Mouse (Mus musculus): Measurements from ENCODE around the gene Arrdc2. TPM values are rescaled to one million over a fixed set of nuclear protein-coding genes. Genes with fewer than 3 reads are reported as not detected.

Arrdc2 gene
- polyA plus RNA-seq, 1 experiment from 2014 or later: 5.1 TPM

GRCm38 (mm10) chr8:70795370-70795769 is 44.1 kb downstream of the Arrdc2 start:
- peaks cover 15% of the 10 kb centered on the region for H3K4me1 ChIP-seq (ENCODE audit: control insufficient read depth, insufficient read depth, low read length)

GRCm38 (mm10) chr8:70794215-70794614 is 45.3 kb downstream of the Arrdc2 start:
- H3K9me3 ChIP-seq (replicated peaks; ENCODE audit: control insufficient read depth, low read length): no peaks in the 10 kb centered on the region
- H3K9ac ChIP-seq (replicated peaks; ENCODE audit: low read length): no peak overlapping the region
- H3K27ac ChIP-seq (replicated peaks; ENCODE audit: low read depth, low read length): no peak overlapping the region
- no peak for DNase-seq (ENCODE audit: low spot score)
- ATAC-seq (replicated peaks; ENCODE audit: insufficient number of reproducible peaks, low FRiP score, low TSS enrichment, low read depth): no peak
- no peak overlapping the region for H3K4me2 ChIP-seq (ENCODE audit: low read depth, low read length)
- WGBS: 86% methylated on average over 2 of the region's 2 CpGs
- no peaks in the 10 kb centered on the region for H3K36me3 ChIP-seq (replicated peaks; ENCODE audit: control insufficient read depth, insufficient read depth, low read depth, low read length)
- H3K4me1 ChIP-seq (ENCODE audit: control insufficient read depth, insufficient read depth, low read length): peaks cover 15% of the 10 kb centered on the region
- H3K27me3 ChIP-seq (ENCODE audit: control insufficient read depth, insufficient read depth, low read length): peaks cover 14% of the 10 kb centered on the region
- no peak overlapping the region for H3K4me3 ChIP-seq (ENCODE audit: low read depth, low read length)

More at GRCm38 (mm10) chr8:70795370-70795769, 44.1 kb downstream of the Arrdc2 start:
- Histone ChIP-seq H3K4me3 (ENCODE audit: low read depth, low read length) (no peak overlapping the region), H3K9ac (replicated peaks; ENCODE audit: low read length) (no peak overlapping the region), H3K4me2 (ENCODE audit: low read depth, low read length) (no peak overlapping the region), H3K27me3 (ENCODE audit: control insufficient read depth, insufficient read depth, low read length) (peaks cover 23% of the 10 kb centered on the region), H3K36me3 (replicated peaks; ENCODE audit: control insufficient read depth, insufficient read depth, low read depth, low read length) (no peaks in the 10 kb centered on the region), H3K9me3 (replicated peaks; ENCODE audit: control insufficient read depth, low read length) (no peaks in the 10 kb centered on the region), H3K27ac (replicated peaks; ENCODE audit: low read depth, low read length) (no peak overlapping the region)
- DNase-seq (ENCODE audit: low spot score) (no peak), ATAC-seq (replicated peaks; ENCODE audit: insufficient number of reproducible peaks, low FRiP score, low TSS enrichment, low read depth) (no peak)
- WGBS: 84% methylated on average over 2 of the region's 2 CpGs

- no peak for DNase-seq (ENCODE audit: low spot score)
- under 1% methylated on average over 20 of the region's 20 CpGs for WGBS
- no peaks in the 10 kb centered on the region for H3K36me3 ChIP-seq (replicated peaks; ENCODE audit: control insufficient read depth, insufficient read depth, low read depth, low read length)
- H3K9me3 ChIP-seq (replicated peaks; ENCODE audit: control insufficient read depth, low read length): no peaks in the 10 kb centered on the region
- peak overlapping the region; percentile 68 for H3K4me3 ChIP-seq (ENCODE audit: low read depth, low read length)
- H3K4me2 ChIP-seq (ENCODE audit: low read depth, low read length): peak overlapping the region; percentile 91
- no peaks in the 10 kb centered on the region for H3K27me3 ChIP-seq (ENCODE audit: control insufficient read depth, insufficient read depth, low read length)
- H3K4me1 ChIP-seq (ENCODE audit: control insufficient read depth, insufficient read depth, low read length): peaks cover 19% of the 10 kb centered on the region
- peak overlapping the region; percentile 46 for H3K9ac ChIP-seq (replicated peaks; ENCODE audit: low read length)
- H3K27ac ChIP-seq (replicated peaks; ENCODE audit: low read depth, low read length): peak overlapping the region; percentile 80
- ATAC-seq (replicated peaks; ENCODE audit: insufficient number of reproducible peaks, low FRiP score, low TSS enrichment, low read depth): peak; percentile 50
Observed at GRCm38 (mm10) chr8:70792700-70793099, 46.8 kb downstream of the Arrdc2 start.

DNA sequence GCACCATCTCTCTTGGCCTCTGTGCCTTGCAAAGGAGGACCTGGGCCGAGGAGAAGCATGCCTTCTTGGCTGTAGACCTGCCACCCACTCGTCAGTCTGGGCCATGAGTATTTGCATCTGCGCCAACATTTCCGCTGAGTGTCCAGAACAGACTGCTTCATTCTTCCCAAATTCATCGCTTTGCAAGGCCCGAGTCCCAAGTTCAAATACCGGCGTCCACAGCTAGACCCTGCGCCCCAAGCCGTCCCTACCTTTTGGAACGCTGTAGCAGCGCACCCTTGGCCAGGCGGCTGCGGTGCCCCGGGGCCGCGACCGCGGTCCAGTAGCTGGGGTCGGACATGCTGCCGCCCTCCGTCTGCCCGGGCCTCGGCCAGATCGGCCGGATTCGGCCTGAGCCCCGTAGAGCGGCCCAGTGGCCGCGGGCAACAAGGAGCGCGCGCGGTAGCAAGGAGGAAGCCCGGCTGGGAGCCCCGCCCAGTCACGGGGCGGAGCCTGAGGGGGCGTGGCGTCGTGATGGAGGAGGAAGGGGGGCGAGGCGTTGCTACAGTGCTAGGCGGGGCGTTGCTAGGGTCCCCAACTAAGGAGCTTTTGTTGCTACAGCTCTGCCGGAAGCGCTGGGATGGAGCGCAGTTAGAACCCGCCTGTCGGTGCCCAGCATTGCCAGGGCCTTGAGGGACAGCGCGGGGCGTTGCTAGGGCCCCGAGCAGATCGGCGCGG is 47.4 kb downstream of the Arrdc2 start:
- peaks cover 19% of the 10 kb centered on the region for H3K4me1 ChIP-seq (ENCODE audit: control insufficient read depth, insufficient read depth, low read length)

DNA sequence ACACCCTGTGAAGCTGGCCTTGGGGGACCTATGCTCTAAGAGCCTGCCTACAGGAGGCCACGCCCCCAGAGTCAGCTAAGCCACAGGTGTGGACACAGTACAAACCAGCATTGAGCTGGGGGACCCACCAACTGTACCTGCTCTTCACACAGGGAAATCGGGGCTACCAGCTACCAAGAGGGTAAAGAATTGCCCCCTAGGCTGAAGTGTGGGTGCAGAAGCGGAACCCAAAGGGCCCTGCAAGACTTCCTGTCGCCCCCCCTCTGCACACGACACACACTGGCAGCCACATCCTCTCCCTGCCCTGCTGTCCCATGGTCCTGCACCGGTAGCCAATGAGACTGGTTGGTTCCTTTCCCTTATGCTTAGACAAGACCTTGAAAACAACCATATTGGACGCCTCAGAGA is 48.2 kb downstream of the Arrdc2 start:
- ATAC-seq (replicated peaks; ENCODE audit: insufficient number of reproducible peaks, low FRiP score, low TSS enrichment, low read depth): no peak
- DNase-seq (ENCODE audit: low spot score): no peak
- 0 out of 2 replicates have a peak, but pooled peaks cover 2% of the 10 kb centered on the region for H3K36me3 ChIP-seq (replicated peaks; ENCODE audit: control insufficient read depth, insufficient read depth, low read depth, low read length)
- H3K4me2 ChIP-seq (ENCODE audit: low read depth, low read length): peak overlapping the region; percentile 16
- H3K4me1 ChIP-seq (ENCODE audit: control insufficient read depth, insufficient read depth, low read length): peaks cover 14% of the 10 kb centered on the region
- H3K9ac ChIP-seq (replicated peaks; ENCODE audit: low read length): no peak overlapping the region; the same call in 1 of the 2 replicates
- H3K27me3 ChIP-seq (ENCODE audit: control insufficient read depth, insufficient read depth, low read length): no peaks in the 10 kb centered on the region
- WGBS: 78% methylated on average over 7 of the region's 7 CpGs
- no peaks in the 10 kb centered on the region for H3K9me3 ChIP-seq (replicated peaks; ENCODE audit: control insufficient read depth, low read length)
- H3K27ac ChIP-seq (replicated peaks; ENCODE audit: low read depth, low read length): no peak overlapping the region
- no peak overlapping the region for H3K4me3 ChIP-seq (ENCODE audit: low read depth, low read length)

More for the DNA sequence above, 47.4 kb downstream of the Arrdc2 start:
- H3K9me3 ChIP-seq (replicated peaks; ENCODE audit: control insufficient read depth, low read length): no peaks in the 10 kb centered on the region
- WGBS: 6% methylated on average over 58 of the region's 58 CpGs
- H3K9ac ChIP-seq (replicated peaks; ENCODE audit: low read length): peak overlapping the region; percentile 76
- no peaks in the 10 kb centered on the region for H3K27me3 ChIP-seq (ENCODE audit: control insufficient read depth, insufficient read depth, low read length)
- DNase-seq (ENCODE audit: low spot score): peak; percentile 98
- H3K27ac ChIP-seq (replicated peaks; ENCODE audit: low read depth, low read length): peak overlapping the region; percentile 80
- peak overlapping the region; percentile 68 for H3K4me3 ChIP-seq (ENCODE audit: low read depth, low read length)
- H3K4me2 ChIP-seq (ENCODE audit: low read depth, low read length): peak overlapping the region; percentile 91
- H3K36me3 ChIP-seq (replicated peaks; ENCODE audit: control insufficient read depth, insufficient read depth, low read depth, low read length): no peaks in the 10 kb centered on the region
- ATAC-seq (replicated peaks; ENCODE audit: insufficient number of reproducible peaks, low FRiP score, low TSS enrichment, low read depth): peak; percentile 82

DNA sequence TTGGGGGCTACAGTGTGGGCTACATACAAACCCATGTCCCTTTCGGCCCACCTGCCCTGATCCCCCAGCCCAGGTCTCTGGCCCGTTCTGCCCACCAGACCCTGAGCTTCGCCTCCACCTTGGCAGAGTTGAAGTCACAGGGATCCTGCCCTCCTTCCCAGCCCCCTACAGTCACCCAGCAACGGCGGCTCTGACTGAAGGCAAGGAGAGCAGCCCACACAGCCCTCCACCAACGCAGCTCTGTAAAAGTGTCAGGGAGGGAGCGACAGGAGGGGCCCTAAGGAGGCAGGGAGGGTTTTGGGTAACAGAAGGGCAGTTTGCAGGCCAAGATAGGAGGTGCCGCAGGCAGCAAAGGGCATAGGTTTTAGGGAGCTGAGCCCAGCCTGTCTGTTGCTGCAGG is 48.7 kb downstream of the Arrdc2 start:
- peaks cover 14% of the 10 kb centered on the region for H3K4me1 ChIP-seq (ENCODE audit: control insufficient read depth, insufficient read depth, low read length)
- 73% methylated on average over 8 of the region's 8 CpGs for WGBS

DNA sequence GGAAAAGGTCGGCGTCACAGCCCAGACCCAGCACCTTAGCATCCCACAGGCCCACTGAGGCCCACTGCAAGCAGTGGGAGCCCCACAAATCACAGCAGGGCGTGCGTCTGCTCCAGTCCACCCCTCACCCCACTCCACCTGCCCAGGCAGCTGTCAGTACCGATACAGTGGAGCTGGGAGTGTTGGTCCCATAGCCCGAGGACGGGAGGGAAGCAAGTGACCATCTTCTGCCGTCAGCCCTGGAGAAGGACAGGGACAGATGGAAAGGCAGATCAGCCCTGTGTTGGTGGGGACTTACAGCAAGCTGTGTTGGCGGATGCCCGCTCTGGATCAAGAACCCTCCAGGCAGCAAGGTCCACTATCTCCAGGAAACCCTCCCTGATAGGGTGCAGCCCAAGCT is 50.5 kb downstream of the Arrdc2 start:
- 75% methylated on average over 10 of the region's 10 CpGs for WGBS
- DNase-seq (ENCODE audit: low spot score) (no peak), ATAC-seq (replicated peaks; ENCODE audit: insufficient number of reproducible peaks, low FRiP score, low TSS enrichment, low read depth) (no peak)
- Histone ChIP-seq H3K9me3 (replicated peaks; ENCODE audit: control insufficient read depth, low read length) (no peaks in the 10 kb centered on the region), H3K4me1 (ENCODE audit: control insufficient read depth, insufficient read depth, low read length) (peaks cover 14% of the 10 kb centered on the region), H3K27me3 (ENCODE audit: control insufficient read depth, insufficient read depth, low read length) (no peaks in the 10 kb centered on the region), H3K27ac (replicated peaks; ENCODE audit: low read depth, low read length) (no peak overlapping the region), H3K4me3 (ENCODE audit: low read depth, low read length) (no peak overlapping the region), H3K36me3 (replicated peaks; ENCODE audit: control insufficient read depth, insufficient read depth, low read depth, low read length) (peaks cover 4% of the 10 kb centered on the region), H3K9ac (replicated peaks; ENCODE audit: low read length) (no peak overlapping the region; the same call in 1 of the 2 replicates), H3K4me2 (ENCODE audit: low read depth, low read length) (no peak overlapping the region)

More for the DNA sequence above, 48.7 kb downstream of the Arrdc2 start:
- DNase-seq (ENCODE audit: low spot score) (no peak), ATAC-seq (replicated peaks; ENCODE audit: insufficient number of reproducible peaks, low FRiP score, low TSS enrichment, low read depth) (no peak)
- Histone ChIP-seq H3K9ac (replicated peaks; ENCODE audit: low read length) (peak overlapping the region; percentile 2; the same call in 1 of the 2 replicates), H3K9me3 (replicated peaks; ENCODE audit: control insufficient read depth, low read length) (no peaks in the 10 kb centered on the region), H3K36me3 (replicated peaks; ENCODE audit: control insufficient read depth, insufficient read depth, low read depth, low read length) (peaks cover 4% of the 10 kb centered on the region; the same call in 1 of the 2 replicates), H3K27me3 (ENCODE audit: control insufficient read depth, insufficient read depth, low read length) (no peaks in the 10 kb centered on the region), H3K27ac (replicated peaks; ENCODE audit: low read depth, low read length) (no peak overlapping the region), H3K4me3 (ENCODE audit: low read depth, low read length) (0 out of 2 replicates have a peak overlapping the region, but pooled peaks have one; percentile 9), H3K4me2 (ENCODE audit: low read depth, low read length) (peak overlapping the region; percentile 16; the same call in 1 of the 2 replicates)
